Mouse (Mus musculus) E14TG2a.4 (cell line): Measurements from ENCODE around the gene Exoc6.

Source experiments
- H3K27me3 ChIP-seq: 2 replicates; pipeline ENCODE4 v1.6.1; 2014; ENCODE audit warnings: low read length, control low read depth; ENCODE audit not compliant: insufficient read depth
- H3K36me3 ChIP-seq: 2 replicates; pipeline ENCODE4 v1.6.1; 2014; ENCODE audit warnings: low read length, control low read depth; ENCODE audit not compliant: insufficient read depth
- H3K4me1 ChIP-seq: replicated peaks from 2 replicates; pipeline ENCODE4 v1.6.1; 2014; ENCODE audit warnings: low read depth, low read length, control low read depth
- H3K4me3 ChIP-seq: replicated peaks from 2 replicates; pipeline ENCODE4 v1.5.1; 2014; ENCODE audit warnings: mild to moderate bottlenecking, low read length
- H3K9me3 ChIP-seq: 2 replicates; pipeline ENCODE4 v1.6.1; 2014; ENCODE audit warnings: low read length, control low read depth
- CTCF ChIP-seq: conservative IDR thresholded peaks from 2 replicates; pipeline ENCODE4 v1.5.1; 2014; ENCODE audit warnings: low read length
- NANOG ChIP-seq: IDR thresholded peaks from 2 replicates; pipeline ENCODE4 v1.6.1; 2014; ENCODE audit warnings: borderline replicate concordance, low read length, mixed read lengths
- POU5F1 ChIP-seq: IDR thresholded peaks from 2 replicates; pipeline ENCODE4 v1.6.1; 2014; ENCODE audit warnings: low read length, borderline replicate concordance

Exoc6 gene

DNA sequence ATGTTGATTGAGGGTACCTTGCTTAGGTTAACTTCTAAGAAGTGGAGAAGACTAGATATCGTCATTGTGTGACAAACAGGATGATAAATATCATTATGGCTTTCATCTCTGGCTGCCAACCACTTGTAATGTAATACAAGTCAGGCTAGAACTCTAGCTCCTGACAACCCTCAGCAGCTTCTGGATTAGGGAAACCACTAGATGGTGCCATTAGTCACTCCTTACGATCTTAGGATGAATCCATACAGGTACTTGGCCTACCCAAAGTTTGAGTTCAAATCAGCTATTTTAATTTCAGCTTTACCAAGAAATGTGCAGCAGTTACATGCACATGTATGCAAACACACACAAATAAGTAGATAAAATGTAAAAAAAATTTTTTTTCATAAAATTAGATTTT is 97.8 kb downstream of the Exoc6 start:
- no peak for TF ChIP-seq CTCF
- TF ChIP-seq POU5F1, result no peak
- TF ChIP-seq NANOG, result no peak
- no peaks in the 10 kb centered on the region for H3K27me3 ChIP-seq
- no peaks in the 10 kb centered on the region for H3K36me3 ChIP-seq
- no peak overlapping the region for H3K4me3 ChIP-seq
- H3K9me3 ChIP-seq, result no peaks in the 10 kb centered on the region
- H3K4me1 ChIP-seq, result peaks cover 5% of the 10 kb centered on the region; the same call in 1 of the 2 replicates

DNA sequence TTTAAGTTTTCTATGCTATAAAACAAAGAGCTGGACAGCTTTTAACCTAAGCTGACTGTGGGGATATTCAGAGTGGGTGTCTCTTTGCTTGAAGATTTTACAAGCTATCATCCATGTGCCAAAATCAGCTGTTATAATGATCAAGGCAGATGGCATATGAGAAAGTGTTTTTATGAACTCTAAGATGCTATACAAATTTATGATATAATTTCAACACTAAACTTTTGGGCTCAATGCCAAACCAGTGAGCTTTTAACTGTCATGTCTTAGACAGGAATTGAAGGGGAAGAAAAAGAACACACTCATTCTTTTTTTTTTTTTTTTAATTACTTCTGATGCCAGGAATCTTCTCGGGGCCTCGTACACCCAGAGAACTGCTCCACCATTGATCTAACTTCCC is 100.3 kb downstream of the Exoc6 start:
- Histone ChIP-seq H3K9me3 (0 out of 2 replicates have a peak, but pooled peaks cover 3% of the 10 kb centered on the region), H3K27me3 (no peaks in the 10 kb centered on the region), H3K4me1 (peaks cover 9% of the 10 kb centered on the region; the same call in 1 of the 2 replicates), H3K36me3 (no peaks in the 10 kb centered on the region), H3K4me3 (no peak overlapping the region)
- TF ChIP-seq NANOG (no peak), POU5F1 (no peak), CTCF (no peak)

DNA sequence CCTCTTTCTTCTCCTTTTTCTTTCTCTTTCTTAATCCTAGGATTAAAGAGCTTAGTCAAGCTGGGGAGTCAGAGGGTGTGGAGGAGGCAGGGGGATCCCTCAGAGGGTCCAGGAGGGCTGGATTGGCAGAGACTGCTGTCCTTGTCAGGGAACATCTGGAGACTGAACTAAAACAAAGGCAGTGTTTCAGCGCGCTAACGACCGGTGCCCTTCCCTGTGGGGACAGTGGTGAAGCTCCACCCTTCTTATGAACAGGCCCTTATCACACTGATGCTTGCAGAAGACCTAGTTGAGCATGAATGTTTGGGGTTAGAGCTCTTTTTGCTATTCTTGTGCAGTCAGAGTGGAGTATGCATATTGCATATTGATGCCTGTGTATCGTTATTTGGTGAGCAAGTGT is 103.8 kb downstream of the Exoc6 start:
- Histone ChIP-seq H3K9me3 (0 out of 2 replicates have a peak, but pooled peaks cover 3% of the 10 kb centered on the region), H3K27me3 (no peaks in the 10 kb centered on the region), H3K4me1 (peaks cover 28% of the 10 kb centered on the region), H3K36me3 (no peaks in the 10 kb centered on the region), H3K4me3 (no peak overlapping the region)
- no peak for TF ChIP-seq CTCF
- TF ChIP-seq POU5F1, result no peak
- no peak for TF ChIP-seq NANOG

DNA sequence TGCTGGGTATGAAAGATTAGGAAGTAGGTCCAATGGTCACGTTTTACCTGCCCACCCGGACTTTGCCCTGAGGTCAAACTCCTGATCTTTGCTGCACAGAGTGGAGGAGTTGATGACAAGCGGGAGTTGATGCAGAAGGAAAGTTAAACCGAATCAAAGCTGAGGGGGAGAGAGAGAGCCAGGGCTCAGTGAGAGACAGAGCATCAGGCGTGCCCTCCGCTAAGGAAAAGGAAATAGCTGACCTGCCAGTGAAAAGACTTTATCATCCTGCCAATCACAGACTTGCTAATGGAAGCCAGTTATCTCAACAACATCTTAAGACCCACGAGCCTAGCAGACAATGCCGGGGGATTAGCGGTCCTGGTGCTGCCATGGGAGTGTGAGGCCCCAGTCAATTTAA is 106.2 kb downstream of the Exoc6 start:
- H3K36me3 ChIP-seq, result no peaks in the 10 kb centered on the region
- H3K27me3 ChIP-seq, result no peaks in the 10 kb centered on the region
- H3K4me3 ChIP-seq, result no peak overlapping the region
- H3K9me3 ChIP-seq, result 0 out of 2 replicates have a peak, but pooled peaks cover 3% of the 10 kb centered on the region
- peaks cover 39% of the 10 kb centered on the region for H3K4me1 ChIP-seq
- TF ChIP-seq CTCF (no peak), POU5F1 (no peak), NANOG (no peak)

DNA sequence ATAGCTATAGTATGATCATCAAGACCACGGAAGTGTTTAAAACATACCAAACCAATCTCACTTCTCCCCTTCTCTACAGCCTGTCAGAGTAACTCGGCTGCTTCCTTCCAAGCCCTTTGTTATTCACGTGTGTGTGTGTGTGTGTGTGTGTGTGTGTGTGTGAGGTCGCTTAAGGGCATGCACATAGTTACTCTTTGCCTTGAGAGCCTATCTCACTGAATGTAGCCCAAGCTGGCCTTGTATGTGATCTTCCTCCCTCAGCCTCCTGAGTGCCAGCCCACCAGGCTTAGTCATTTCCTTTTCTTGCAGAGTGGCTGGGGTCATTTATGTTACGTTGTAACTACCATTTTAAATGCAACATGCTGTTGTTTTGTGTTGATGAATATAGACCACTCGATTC is 115.0 kb downstream of the Exoc6 start:
- no peaks in the 10 kb centered on the region for H3K9me3 ChIP-seq
- TF ChIP-seq CTCF, result no peak
- no peak for TF ChIP-seq NANOG
- TF ChIP-seq POU5F1, result no peak
- H3K36me3 ChIP-seq, result 0 out of 2 replicates have a peak, but pooled peaks cover 4% of the 10 kb centered on the region
- peaks cover 9% of the 10 kb centered on the region for H3K4me1 ChIP-seq
- no peaks in the 10 kb centered on the region for H3K27me3 ChIP-seq
- no peak overlapping the region for H3K4me3 ChIP-seq

DNA sequence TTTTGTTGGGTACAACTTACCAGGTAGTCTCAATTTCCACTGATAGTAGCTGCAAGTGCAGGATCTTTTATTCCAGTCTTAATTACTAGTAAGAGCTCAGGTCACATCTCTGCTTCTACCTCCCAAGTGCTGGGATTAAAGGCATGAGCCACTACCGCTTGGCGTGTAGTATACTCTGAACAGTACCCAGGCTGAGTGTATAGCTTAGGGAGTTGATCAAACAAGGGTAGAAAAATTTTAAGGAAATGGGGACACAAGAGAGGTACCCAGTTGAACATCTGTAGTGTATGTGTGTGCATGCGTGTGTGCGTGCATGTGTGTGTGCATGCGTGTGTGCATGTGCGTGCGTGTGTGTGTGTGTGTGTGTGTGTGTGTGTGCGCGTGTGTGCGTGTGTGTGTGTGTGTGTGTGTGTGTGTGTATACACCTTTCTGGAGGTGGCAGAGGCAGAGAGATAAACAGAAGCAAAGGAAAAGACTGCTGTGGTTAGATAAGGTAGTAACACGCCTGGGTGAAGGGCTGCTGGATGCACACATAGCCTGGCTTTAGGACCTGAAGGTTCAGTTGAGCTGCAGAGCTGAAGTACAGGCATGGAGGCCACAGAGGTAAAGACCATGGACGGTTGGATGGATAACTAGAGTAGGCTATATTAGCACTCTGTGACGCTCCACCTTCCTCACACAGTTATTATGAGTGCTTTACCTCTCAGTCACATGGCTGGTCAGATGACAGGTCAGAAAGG is 117.8 kb downstream of the Exoc6 start:
- H3K27me3 ChIP-seq, result no peaks in the 10 kb centered on the region
- no peaks in the 10 kb centered on the region for H3K36me3 ChIP-seq
- no peaks in the 10 kb centered on the region for H3K9me3 ChIP-seq
- TF ChIP-seq NANOG (no peak), POU5F1 (no peak), CTCF (no peak)
- no peak overlapping the region for H3K4me3 ChIP-seq
- peaks cover 11% of the 10 kb centered on the region for H3K4me1 ChIP-seq

DNA sequence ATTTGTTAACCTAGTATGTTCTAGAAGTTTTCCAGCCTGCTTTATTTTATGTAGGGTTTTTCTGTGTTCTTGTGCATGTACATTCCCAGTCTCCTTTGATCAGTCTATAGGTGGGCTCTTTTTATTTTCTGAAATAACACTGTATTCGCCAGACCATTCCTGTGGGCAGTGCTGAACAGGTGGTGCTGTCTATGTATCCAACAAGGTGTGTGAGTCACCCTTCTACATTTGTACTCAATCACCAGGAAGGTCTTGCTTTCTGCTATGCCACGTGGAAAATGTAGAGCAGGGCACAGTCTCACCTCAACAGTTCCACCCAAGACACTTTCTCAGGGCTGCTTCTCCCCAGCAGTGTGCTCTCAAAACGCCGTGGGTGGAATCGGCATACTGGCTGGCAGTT is 118.4 kb downstream of the Exoc6 start:
- no peak for TF ChIP-seq CTCF
- no peak for TF ChIP-seq POU5F1
- no peak for TF ChIP-seq NANOG
- Histone ChIP-seq H3K9me3 (no peaks in the 10 kb centered on the region), H3K4me3 (no peak overlapping the region), H3K27me3 (no peaks in the 10 kb centered on the region), H3K4me1 (peaks cover 10% of the 10 kb centered on the region), H3K36me3 (no peaks in the 10 kb centered on the region)

DNA sequence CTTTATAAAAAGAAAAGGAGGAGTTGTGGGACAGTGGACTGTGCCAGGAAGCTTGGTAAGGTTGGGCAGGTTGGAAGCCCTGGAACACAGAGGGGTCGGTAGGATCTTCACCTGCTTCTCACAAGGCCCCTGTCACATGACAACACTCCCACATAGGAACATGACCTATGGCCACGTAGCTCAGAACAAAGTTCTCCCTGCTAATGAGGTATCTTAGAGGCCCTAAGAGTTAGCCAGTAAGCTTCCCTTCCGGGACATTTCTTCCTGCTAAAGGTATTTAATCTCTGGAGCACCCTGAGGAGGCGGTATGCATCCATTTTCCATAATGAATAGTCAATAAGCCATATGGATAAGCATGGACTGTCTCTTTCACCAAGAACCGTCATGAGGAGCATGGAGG is 119.3 kb downstream of the Exoc6 start:
- no peaks in the 10 kb centered on the region for H3K27me3 ChIP-seq
- H3K4me3 ChIP-seq, result no peak overlapping the region
- no peaks in the 10 kb centered on the region for H3K36me3 ChIP-seq
- H3K9me3 ChIP-seq, result no peaks in the 10 kb centered on the region
- peaks cover 5% of the 10 kb centered on the region for H3K4me1 ChIP-seq
- no peak for TF ChIP-seq POU5F1
- TF ChIP-seq NANOG, result no peak
- no peak for TF ChIP-seq CTCF
